Mouse (Mus musculus) left cerebral cortex, adult 2 months (tissue): ENCODE measurements at regions not wholly inside any gene's neighbourhood (a gene's known extent, or its start where the extent isn't known, plus 50 kb on each side); places are given as distances from the start of the nearest gene placed in this dataset.

Experiments
- DNase-seq, 2 experiments: peaks; one replicate each; pipeline ENCODE4 v3.0.0; 2021 to 2022; ENCODE audit warnings: low spot score in 2 of 2, mixed read lengths in 1 of 2; ENCODE audit errors: extremely low spot score in 1 of 2
- H3K27ac ChIP-seq: fragments of 200-600 bp; 2 replicates; pipeline ENCODE4 v1.8.1; 2022
- H3K4me3 ChIP-seq: fragments of 200-600 bp; 2 replicates; pipeline ENCODE4 v1.8.1; 2022
- CTCF ChIP-seq: fragments of 200-600 bp; IDR thresholded peaks from 2 replicates; pipeline ENCODE4 v1.8.1; 2022; ENCODE audit warnings: antibody characterized with exemption, mild to moderate bottlenecking, moderate library complexity
- intact Hi-C: fragments of 180-260 bp; cut with DNase I; formaldehyde crosslinking; loops from one replicate; pipeline ENCODE4 v1.15.1; 2025

DNA sequence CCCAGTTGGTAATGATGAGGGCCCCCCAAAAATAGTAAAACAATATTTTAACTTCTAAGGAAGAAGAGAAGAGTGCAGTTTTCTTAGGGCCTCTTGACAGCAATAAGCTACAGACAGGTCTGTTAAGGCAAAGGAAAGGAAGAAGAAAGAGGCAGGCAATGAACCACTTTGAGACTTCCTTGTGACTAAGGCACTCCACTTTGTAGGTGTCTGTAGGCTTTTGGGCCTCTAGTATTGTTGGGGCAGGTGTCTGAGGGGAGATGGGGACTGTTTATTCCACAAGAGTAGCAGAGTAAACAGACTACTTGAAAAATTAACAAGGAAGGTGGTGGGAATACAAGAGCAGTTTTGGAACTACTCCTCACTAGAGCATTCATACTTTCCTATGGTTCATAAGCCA, 287.9 kb downstream of the Ets1 start:
- no peak for TF ChIP-seq CTCF
- intact Hi-C loops, result no loop called here
- Histone ChIP-seq H3K4me3 (no peak overlapping the region), H3K27ac (no peak overlapping the region)
- no peak for DNase-seq

DNA sequence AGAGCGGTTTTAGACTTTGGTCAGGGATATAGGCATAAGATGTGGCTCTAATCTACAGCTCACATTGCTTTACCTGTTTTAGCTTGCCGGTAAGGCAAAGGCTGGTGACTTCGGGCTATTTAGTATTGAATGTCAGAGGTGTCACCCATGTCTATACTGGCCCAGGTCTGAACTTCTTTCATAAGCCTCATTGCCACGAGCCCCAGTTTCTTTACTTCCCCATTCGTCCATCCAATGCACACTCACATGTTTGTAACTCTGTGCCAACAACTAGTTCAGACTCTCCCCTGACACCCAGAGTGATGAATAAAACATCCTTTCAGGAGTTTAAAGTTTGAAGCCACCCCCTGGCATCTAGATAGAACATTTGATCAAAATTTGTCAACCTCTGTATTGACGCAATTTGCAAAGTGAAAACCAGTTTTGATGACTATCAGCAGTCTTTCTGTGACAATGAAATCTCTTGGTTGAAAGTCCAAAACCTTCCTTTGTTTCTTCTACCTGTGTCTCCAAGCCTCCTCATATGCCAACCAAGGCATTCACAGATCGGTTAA, 288.4 kb downstream of the Ets1 start:
- intact Hi-C loops, result no loop called here
- no peak for TF ChIP-seq CTCF
- Histone ChIP-seq H3K27ac (no peak overlapping the region), H3K4me3 (no peak overlapping the region)
- no peak for DNase-seq

DNA sequence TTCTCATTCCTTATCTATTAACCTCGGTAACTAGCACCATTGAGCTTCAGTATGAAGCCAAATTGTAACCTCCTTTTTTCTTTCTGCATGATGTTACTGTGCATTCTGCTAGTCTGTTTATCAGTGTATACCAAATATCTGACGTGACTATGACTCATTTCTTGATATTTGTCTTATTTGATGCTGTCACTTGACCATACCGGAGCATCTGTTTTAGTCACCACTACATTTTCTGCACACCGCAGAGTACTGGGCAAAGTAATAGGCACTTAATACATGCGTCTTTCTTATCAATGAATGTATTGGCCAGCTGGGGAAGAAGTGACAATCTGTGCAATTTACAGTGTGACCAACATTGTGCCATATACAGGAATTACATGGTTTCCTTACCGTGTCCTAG, 289.0 kb downstream of the Ets1 start:
- no peak for DNase-seq
- Histone ChIP-seq H3K4me3 (no peak overlapping the region), H3K27ac (no peak overlapping the region)
- intact Hi-C loops, result no loop called here
- TF ChIP-seq CTCF, result no peak

DNA sequence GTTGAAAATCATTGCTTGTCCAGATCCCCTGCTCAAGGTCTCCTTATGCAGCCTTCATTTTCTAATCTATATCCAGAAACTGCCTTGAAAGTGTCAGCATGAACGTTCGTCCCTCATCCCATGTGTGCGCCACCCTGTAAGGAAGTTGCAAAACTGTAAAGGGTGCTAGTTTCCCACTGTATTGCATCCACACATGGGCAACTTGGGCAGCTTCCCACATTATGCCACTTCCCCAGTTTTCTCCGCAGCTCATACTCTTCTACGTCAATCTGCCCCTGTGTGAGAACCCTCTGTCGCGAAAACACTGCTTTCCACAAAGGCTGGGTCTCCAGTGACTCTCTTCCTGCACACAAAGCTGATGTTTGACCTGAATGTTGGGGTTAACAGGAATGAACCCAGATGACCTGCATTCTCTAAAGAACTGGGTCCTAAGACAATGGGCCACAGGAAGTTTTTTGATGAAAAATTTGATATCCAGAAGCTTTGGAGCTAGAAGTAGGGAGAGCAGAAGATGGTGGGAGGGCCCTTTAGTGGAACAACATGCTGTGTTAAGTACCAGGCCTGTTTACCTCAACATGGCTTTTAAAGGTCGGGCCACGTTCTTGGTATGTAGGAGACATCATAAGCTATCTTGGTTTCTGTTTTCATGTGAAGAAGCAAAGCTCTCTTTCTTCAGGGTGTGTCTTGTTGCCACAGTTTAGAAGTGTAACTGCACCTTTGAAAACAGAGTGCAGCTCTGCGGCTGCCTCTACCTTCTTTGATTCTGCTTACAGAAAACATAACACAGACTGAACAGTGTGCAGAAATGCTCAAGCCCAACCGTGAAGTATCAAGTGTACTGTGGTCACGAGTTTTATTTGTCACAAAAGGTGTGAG, 289.9 kb downstream of the Ets1 start:
- H3K27ac ChIP-seq, result no peak overlapping the region
- no peak for DNase-seq
- no peak overlapping the region for H3K4me3 ChIP-seq
- no peak for TF ChIP-seq CTCF
- intact Hi-C loops, result no loop called here

DNA sequence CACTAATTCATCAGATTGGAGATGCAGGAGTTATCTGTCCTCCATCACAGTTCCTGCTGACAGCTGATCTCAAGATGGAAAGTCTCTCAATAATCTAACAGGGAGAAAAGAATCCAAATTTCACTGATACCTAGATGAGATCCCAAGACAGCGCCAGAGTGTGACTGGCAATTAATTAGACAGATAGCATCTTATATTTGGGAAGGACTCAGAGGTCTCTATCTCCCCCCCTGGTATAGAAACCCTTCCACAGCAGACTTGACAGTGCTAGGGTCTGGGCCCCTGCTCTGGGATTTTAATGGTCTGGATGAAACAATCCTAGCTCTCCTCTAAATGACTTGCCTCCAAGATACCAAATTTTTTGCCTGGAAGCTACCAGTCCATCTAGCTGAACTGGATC, 291.6 kb downstream of the Ets1 start:
- Histone ChIP-seq H3K4me3 (no peak overlapping the region), H3K27ac (no peak overlapping the region)
- DNase-seq, result no peak
- TF ChIP-seq CTCF, result no peak
- intact Hi-C loops, result no loop called here

DNA sequence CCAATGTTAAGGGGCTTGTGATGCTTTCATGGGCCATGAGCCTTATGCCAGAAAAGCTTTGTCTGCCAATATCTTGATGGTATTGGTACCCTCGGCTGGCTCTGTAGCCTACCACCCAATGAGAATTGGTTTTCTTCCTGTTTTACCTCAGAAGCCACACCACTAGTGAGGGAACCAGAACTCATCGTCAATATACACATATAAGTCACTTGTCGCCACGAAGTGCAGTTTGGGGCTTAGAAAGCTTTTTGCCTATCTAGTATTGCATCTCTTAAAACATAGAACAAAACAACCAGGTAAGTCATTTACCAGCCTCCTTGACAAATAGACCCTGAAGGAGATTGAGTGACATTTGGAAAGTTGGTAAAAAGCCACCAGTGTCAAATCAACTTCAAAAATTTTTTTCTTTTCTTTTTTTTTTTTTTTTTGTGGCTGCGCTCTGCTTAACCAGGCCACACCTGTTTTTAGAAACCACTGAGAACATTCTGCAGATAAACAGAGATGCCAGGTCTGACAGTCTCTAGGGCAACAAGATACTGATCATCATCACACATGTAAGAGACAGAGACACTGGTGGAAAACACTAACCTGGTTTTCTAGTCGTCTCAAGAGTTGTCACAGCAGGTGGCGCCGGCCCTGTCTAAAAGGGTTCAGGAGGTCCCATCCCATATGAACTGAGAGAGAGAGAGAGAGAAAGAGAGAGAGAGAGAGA, 292.4 kb downstream of the Ets1 start:
- Histone ChIP-seq H3K27ac (no peak overlapping the region), H3K4me3 (no peak overlapping the region)
- TF ChIP-seq CTCF, result no peak
- intact Hi-C loops, result no loop called here
- no peak for DNase-seq

DNA sequence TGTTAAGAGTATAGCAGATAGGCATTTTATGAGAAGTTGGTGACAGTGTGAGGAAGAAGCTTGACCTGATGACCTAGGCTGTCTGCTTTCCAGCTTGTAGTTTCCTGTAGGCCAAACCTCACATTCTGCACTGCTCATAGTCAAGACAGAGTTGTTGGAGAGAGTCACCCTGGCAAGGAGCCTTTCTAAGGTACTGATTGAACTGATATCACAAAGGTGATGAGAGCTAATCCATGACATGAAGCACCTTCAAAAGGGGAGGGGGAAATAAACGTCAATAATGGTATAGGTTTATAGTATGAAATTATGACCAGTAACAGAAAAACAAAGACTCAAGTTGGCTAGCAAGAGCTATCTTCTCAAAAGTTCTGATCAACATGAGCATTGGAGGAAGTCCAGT, 293.3 kb downstream of the Ets1 start:
- no peak overlapping the region for H3K27ac ChIP-seq
- TF ChIP-seq CTCF, result no peak
- H3K4me3 ChIP-seq, result no peak overlapping the region
- DNase-seq, result no peak
- intact Hi-C loops, result no loop called here

DNA sequence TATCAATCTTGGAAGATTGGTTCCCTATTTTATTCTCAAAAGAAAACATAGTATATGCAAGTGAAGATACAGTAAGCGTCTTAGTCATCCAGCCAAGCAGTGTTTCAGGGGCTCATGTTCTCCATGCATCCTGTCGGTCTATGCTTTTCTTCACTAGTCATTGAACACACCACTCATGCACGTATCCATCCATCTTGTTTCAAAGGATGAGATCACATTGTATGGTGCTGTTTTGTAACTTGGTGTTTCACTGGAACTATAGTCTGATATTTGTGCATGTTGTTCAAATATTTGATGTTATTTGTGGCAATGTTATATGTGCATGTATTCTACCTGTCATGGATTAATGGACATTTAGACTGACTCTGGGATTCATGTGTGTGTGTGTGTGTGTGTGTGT, 293.8 kb downstream of the Ets1 start:
- DNase-seq, result no peak
- Histone ChIP-seq H3K27ac (no peak overlapping the region), H3K4me3 (no peak overlapping the region)
- intact Hi-C loops, result no loop called here
- no peak for TF ChIP-seq CTCF

DNA sequence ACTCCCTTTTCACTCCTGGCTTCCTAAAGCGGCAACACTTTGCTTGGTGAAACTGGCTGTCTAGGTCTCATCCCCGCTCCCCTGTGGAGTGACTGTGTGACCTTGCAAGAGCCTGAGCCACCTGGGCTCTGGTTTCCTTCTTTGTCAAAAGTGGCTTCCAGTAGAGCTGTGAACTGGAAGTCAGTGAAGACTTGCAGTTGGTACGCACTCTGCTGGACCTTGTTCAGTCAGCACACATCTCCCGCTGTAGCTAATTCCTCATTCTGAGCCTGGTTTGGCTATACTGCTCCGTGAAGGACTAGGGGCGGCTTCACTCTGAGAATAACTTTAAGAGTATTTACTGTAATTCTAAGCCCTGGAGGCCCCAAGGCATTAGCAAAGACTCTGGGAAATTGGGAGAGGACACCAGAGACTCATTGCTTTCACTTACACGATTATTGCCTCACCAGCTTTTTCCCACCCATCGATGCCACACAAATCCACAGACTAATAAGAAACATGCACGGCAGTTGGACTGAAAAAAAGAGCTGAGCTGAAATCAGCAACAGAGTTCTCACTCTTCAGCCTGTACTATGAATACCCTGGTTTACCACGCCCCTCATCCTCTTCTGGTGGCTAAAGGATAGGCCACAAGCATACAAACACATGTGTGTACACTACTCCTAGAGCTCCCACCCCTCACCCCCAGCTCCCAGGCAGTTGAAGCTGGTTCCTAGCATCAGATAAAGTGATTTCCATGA, 295.4 kb downstream of the Ets1 start:
- Histone ChIP-seq H3K4me3 (no peak overlapping the region), H3K27ac (no peak overlapping the region)
- DNase-seq, result no peak
- TF ChIP-seq CTCF, result no peak
- intact Hi-C loops, result no loop called here

DNA sequence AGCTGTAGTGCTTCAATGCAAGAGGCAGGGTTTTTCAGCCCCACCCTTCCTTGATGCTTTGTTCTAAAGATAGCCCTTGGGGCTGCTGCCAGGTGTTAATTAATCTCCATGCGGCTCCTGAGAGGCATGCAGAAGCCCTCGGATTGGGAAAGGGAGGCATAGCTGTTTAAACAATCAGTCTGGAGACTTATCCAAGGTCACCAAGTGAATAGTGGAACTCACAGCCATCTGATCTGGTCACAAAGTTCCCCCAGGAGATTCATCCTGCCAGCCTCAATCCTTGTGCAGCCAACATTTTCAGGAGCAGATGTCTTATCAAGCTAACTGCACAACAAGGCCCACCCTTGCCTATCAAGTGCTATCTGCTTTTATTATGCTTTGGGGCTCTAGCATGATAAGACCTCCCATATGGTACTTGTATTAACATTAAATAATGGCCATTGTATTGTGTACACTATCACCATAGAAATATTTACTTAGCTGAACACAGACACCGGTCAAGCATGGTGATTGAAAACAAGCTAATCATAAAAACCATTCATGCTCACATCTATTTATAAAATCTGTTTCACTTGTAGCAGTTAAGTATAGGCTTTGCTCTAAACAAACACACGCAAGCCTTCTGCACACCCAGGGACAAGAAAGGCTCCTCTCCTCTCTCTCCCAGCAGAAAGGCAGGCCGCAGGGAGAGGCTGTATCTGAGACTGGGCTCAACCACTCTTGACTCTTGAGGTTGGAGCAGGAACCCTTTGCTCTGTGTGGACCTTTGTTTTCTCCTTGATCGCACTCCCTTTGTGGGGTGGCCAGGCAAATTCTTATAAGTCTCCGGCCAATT, 297.4 kb downstream of the Ets1 start:
- no peak overlapping the region for H3K27ac ChIP-seq
- no peak overlapping the region for H3K4me3 ChIP-seq
- no peak for DNase-seq
- intact Hi-C loops, result no loop called here
- no peak for TF ChIP-seq CTCF

DNA sequence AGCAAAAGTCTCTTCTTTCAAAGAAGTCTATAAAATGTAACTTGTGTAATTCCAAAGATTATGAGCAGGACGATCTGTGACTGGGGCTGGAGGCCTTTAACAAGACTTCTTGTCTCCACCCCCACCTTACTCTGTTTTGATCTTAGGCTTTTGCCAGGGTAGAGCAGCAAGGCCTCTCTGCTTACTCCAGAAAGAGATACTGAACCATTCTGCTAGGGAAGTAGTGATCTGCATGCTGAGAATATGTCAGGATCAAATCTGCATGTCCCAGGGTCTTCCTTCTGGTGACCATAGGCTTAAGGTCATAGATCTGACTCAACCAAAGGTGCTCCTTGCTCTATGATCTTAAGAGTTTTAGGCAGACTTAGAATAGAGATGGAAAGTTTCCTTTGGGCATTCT, 298.4 kb downstream of the Ets1 start:
- TF ChIP-seq CTCF, result no peak
- Histone ChIP-seq H3K4me3 (no peak overlapping the region), H3K27ac (no peak overlapping the region)
- DNase-seq, result no peak
- intact Hi-C loops, result no loop called here
